Mouse (Mus musculus) embryonic facial prominence, embryonic 14.5 days (tissue): ENCODE data around the gene Gm14190. TPM values are rescaled to one million over a fixed set of nuclear protein-coding genes. Genes with fewer than 3 reads are reported as not detected.
"Not testable (repeated sequence)": the region's sequence is repeated elsewhere in the genome, so short reads cannot be mapped to it uniquely, and the experiment has no call there.

Experiments used
- ATAC-seq: fragments of 200-750 bp; cut with Nextera tagmentation; 2 replicates; pipeline ENCODE4 v1.8.0; 2017; ENCODE audit warnings: low read depth, moderate number of reproducible peaks, moderate TSS enrichment
- DNase-seq: peaks from one replicate; pipeline ENCODE4 v3.0.0-alpha.2; 2015; ENCODE audit warnings: low spot score
- H3K27ac ChIP-seq: fragments of 300-500 bp; sonication (generic); replicated peaks from 2 replicates; pipeline ENCODE4 v1.5.1; 2014; ENCODE audit warnings: low read depth, mild to moderate bottlenecking, low read length, moderate library complexity
- H3K27me3 ChIP-seq: fragments of 300-500 bp; sonication (generic); replicated peaks from 2 replicates; pipeline ENCODE4 v1.6.1; 2014; ENCODE audit warnings: low read length; ENCODE audit not compliant: control insufficient read depth, insufficient read depth
- H3K36me3 ChIP-seq: fragments of 300-500 bp; sonication (generic); 2 replicates; pipeline ENCODE4 v1.6.1; 2014; ENCODE audit warnings: low read length, mixed read lengths; ENCODE audit not compliant: control insufficient read depth, insufficient read depth
- H3K4me1 ChIP-seq: fragments of 300-500 bp; sonication (generic); 2 replicates; pipeline ENCODE4 v1.6.1; 2014; ENCODE audit warnings: antibody characterized with exemption, low read length; ENCODE audit not compliant: control insufficient read depth, insufficient read depth
- H3K4me2 ChIP-seq: fragments of 300-500 bp; sonication (generic); 2 replicates; pipeline ENCODE4 v1.6.1; 2014; ENCODE audit warnings: low read depth, mild to moderate bottlenecking, low read length, moderate library complexity, mixed read lengths
- H3K4me3 ChIP-seq: fragments of 300-500 bp; sonication (generic); 2 replicates; pipeline ENCODE4 v1.5.1; 2014; ENCODE audit warnings: low read depth, mild to moderate bottlenecking, low read length
- H3K9ac ChIP-seq: fragments of 300-500 bp; sonication (generic); 2 replicates; pipeline ENCODE4 v1.6.1; 2014; ENCODE audit warnings: low read depth, mild to moderate bottlenecking, low read length, moderate library complexity, mixed read lengths
- H3K9me3 ChIP-seq: fragments of 300-500 bp; sonication (generic); 2 replicates; pipeline ENCODE4 v1.6.1; 2016; ENCODE audit warnings: low read length; ENCODE audit not compliant: control insufficient read depth
- WGBS: fragments of 180-500 bp; shearing (Covaris S2); extraction: QIAGEN DNeasy Blood & Tissue Kit; methylation state at CpG from one replicate; pipeline ENCODE4 v1.1.7; 2014; 5-methylcytosine and 5-hydroxymethylcytosine counted together
- polyA plus RNA-seq: library from polyadenylated mRNA; unstranded; fragments of >200 nt; fragmentation: Nextera tagmentation; extraction: Ambion mirVana; gene quantifications from 2 replicates; pipeline ENCODE4 v1.2.1, GENCODE M21; 2014

Gene Gm14190
- not detected in 2 replicates for polyA plus RNA-seq

GRCm38 (mm10) chr11:99690463-99690862, at the start of gene Gm14190:
Gene Gm14190, minus strand, starts transcription at chr11:99690740.
- Histone ChIP-seq H3K36me3 (no peaks in the 10 kb centered on the region), H3K4me3 (no peak within 1 kb of the TSS), H3K4me2 (no peak within 1 kb of the TSS), H3K27me3 (no peaks in the 10 kb centered on the region), H3K9me3 (no peaks in the 10 kb centered on the region), H3K27ac (no peak within 1 kb of the TSS), H3K9ac (no peak within 1 kb of the TSS), H3K4me1 (no peaks in the 10 kb centered on the region)
- no peak for ATAC-seq
- 94% methylated on average over 1 of the region's 1 CpGs for WGBS
- DNase-seq = no peak

- Histone ChIP-seq H3K4me3 (no peak within 1 kb of the TSS), H3K27me3 (no peaks in the 10 kb centered on the region), H3K27ac (no peak within 1 kb of the TSS), H3K4me2 (no peak within 1 kb of the TSS), H3K9me3 (no peaks in the 10 kb centered on the region), H3K9ac (no peak within 1 kb of the TSS), H3K36me3 (no peaks in the 10 kb centered on the region), H3K4me1 (no peaks in the 10 kb centered on the region)
- ATAC-seq (no peak), DNase-seq (no peak)
- 66% methylated on average over 2 of the region's 2 CpGs for WGBS
Observed at GRCm38 (mm10) chr11:99734190-99734589, 43.6 kb upstream of the Gm14190 start, which contains the start of gene Gm14180. Gene Gm14180, minus strand, starts transcription at chr11:99734290.

- Histone ChIP-seq H3K4me3 (no peak overlapping the region), H3K4me1 (no peaks in the 10 kb centered on the region), H3K9ac (no peak overlapping the region), H3K9me3 (no peaks in the 10 kb centered on the region), H3K27me3 (no peaks in the 10 kb centered on the region), H3K27ac (no peak overlapping the region), H3K36me3 (no peaks in the 10 kb centered on the region), H3K4me2 (no peak overlapping the region)
- DNase-seq (no peak), ATAC-seq (no peak)
- 82% methylated on average over 2 of the region's 2 CpGs for WGBS
Observed at GRCm38 (mm10) chr11:99724061-99724460, 33.5 kb upstream of the Gm14190 start.

GRCm38 (mm10) chr11:99718759-99719158, 28.2 kb upstream of the Gm14190 start:
- no peaks in the 10 kb centered on the region for H3K27me3 ChIP-seq
- ATAC-seq (no peak), DNase-seq (no peak)
- H3K4me1 ChIP-seq = no peaks in the 10 kb centered on the region
- H3K9ac ChIP-seq = no peak overlapping the region
- H3K27ac ChIP-seq = no peak overlapping the region
- H3K4me3 ChIP-seq = no peak overlapping the region
- no peak overlapping the region for H3K4me2 ChIP-seq
- H3K9me3 ChIP-seq = no peaks in the 10 kb centered on the region
- 94% methylated on average over 1 of the region's 1 CpGs for WGBS
- H3K36me3 ChIP-seq = no peaks in the 10 kb centered on the region

- not testable (repeated sequence) for H3K9me3 ChIP-seq, H3K36me3 ChIP-seq, H3K9ac ChIP-seq, H3K4me2 ChIP-seq, H3K27me3 ChIP-seq, H3K4me1 ChIP-seq, ATAC-seq, DNase-seq, H3K4me3 ChIP-seq, H3K27ac ChIP-seq
- 82% methylated on average over 1 of the region's 1 CpGs for WGBS
Observed at GRCm38 (mm10) chr11:99685235-99685634, 5.3 kb downstream of the Gm14190 start.

- H3K27ac ChIP-seq = no peak overlapping the region
- no peak for DNase-seq
- H3K27me3 ChIP-seq = no peaks in the 10 kb centered on the region
- no peak overlapping the region for H3K4me3 ChIP-seq
- 83% methylated on average over 2 of the region's 2 CpGs for WGBS
- no peaks in the 10 kb centered on the region for H3K4me1 ChIP-seq
- no peak overlapping the region for H3K4me2 ChIP-seq
- H3K36me3 ChIP-seq = no peaks in the 10 kb centered on the region
- H3K9me3 ChIP-seq = no peaks in the 10 kb centered on the region
- ATAC-seq = no peak
- H3K9ac ChIP-seq = no peak overlapping the region
Observed at GRCm38 (mm10) chr11:99683481-99683880, 7.1 kb downstream of the Gm14190 start.

GRCm38 (mm10) chr11:99665860-99666259, 24.7 kb downstream of the Gm14190 start, which contains the start of gene Krtap4-6:
Gene Krtap4-6, minus strand, starts transcription at chr11:99665960.
- no peak within 1 kb of the TSS for H3K9ac ChIP-seq
- no peaks in the 10 kb centered on the region for H3K36me3 ChIP-seq
- DNase-seq (no peak), ATAC-seq (no peak)
- H3K4me3 ChIP-seq = no peak within 1 kb of the TSS
- no peaks in the 10 kb centered on the region; the same call in 1 of the 2 replicates for H3K27me3 ChIP-seq
- no peaks in the 10 kb centered on the region for H3K9me3 ChIP-seq
- no peak within 1 kb of the TSS for H3K4me2 ChIP-seq
- no peak within 1 kb of the TSS for H3K27ac ChIP-seq
- no peaks in the 10 kb centered on the region for H3K4me1 ChIP-seq

- 85% methylated on average over 10 of the region's 10 CpGs for WGBS
- Histone ChIP-seq H3K27me3 (no peaks in the 10 kb centered on the region; the same call in 1 of the 2 replicates), H3K4me1 (no peaks in the 10 kb centered on the region), H3K9ac (no peak overlapping the region), H3K9me3 (no peaks in the 10 kb centered on the region), H3K27ac (no peak overlapping the region), H3K36me3 (no peaks in the 10 kb centered on the region), H3K4me3 (no peak overlapping the region), H3K4me2 (no peak overlapping the region)
- ATAC-seq (no peak), DNase-seq (no peak)
Observed at GRCm38 (mm10) chr11:99662802-99663201, 27.7 kb downstream of the Gm14190 start.

GRCm38 (mm10) chr11:99659256-99659655, 31.3 kb downstream of the Gm14190 start:
- Histone ChIP-seq H3K27me3 (no peaks in the 10 kb centered on the region), H3K9me3 (no peaks in the 10 kb centered on the region), H3K4me1 (no peaks in the 10 kb centered on the region), H3K36me3 (no peaks in the 10 kb centered on the region), H3K4me2 (no peak overlapping the region), H3K4me3 (no peak overlapping the region), H3K9ac (no peak overlapping the region), H3K27ac (no peak overlapping the region)
- DNase-seq (no peak), ATAC-seq (no peak)
- WGBS = 73% methylated on average over 4 of the region's 4 CpGs
